Mouse (Mus musculus) forebrain, embryonic 11.5 days (tissue): ENCODE measurements at regions not wholly inside any gene's neighbourhood (a gene's known extent, or its start where the extent isn't known, plus 50 kb on each side); places are given as distances from the start of the nearest gene placed in this dataset.

Experiments used
- ATAC-seq: fragments of 200-750 bp; cut with Nextera tagmentation; replicated peaks from 2 replicates; pipeline ENCODE4 v1.8.0; 2017; ENCODE audit warnings: moderate TSS enrichment; ENCODE audit not compliant: low FRiP score
- DNase-seq: peaks from one replicate; pipeline ENCODE4 v3.0.0-alpha.2; 2017; ENCODE audit warnings: low spot score
- H3K27ac ChIP-seq: fragments of 300-500 bp; sonication (generic); 2 replicates; pipeline ENCODE4 v1.5.1; 2014; ENCODE audit warnings: low read depth, low read length
- H3K27me3 ChIP-seq: fragments of 300-500 bp; sonication (generic); 2 replicates; pipeline ENCODE4 v1.6.1; 2014; ENCODE audit warnings: mild to moderate bottlenecking, low read length, mixed read lengths; ENCODE audit not compliant: control insufficient read depth, insufficient read depth
- H3K36me3 ChIP-seq: fragments of 300-500 bp; sonication (generic); 2 replicates; pipeline ENCODE4 v1.6.1; 2014; ENCODE audit warnings: mild to moderate bottlenecking, low read length, moderate library complexity, mixed read lengths; ENCODE audit not compliant: control insufficient read depth, insufficient read depth
- H3K4me1 ChIP-seq: fragments of 300-500 bp; sonication (generic); replicated peaks from 2 replicates; pipeline ENCODE4 v1.6.1; 2014; ENCODE audit warnings: low read length, mixed read lengths; ENCODE audit not compliant: control insufficient read depth, insufficient read depth
- H3K4me2 ChIP-seq: fragments of 300-500 bp; sonication (generic); 2 replicates; pipeline ENCODE4 v1.6.1; 2014; ENCODE audit warnings: low read depth, mild to moderate bottlenecking, low read length, moderate library complexity, mixed read lengths; ENCODE audit not compliant: severe bottlenecking
- H3K4me3 ChIP-seq: fragments of 300-500 bp; sonication (generic); 2 replicates; pipeline ENCODE4 v1.5.1; 2014; ENCODE audit warnings: low read depth, low read length
- H3K9ac ChIP-seq: fragments of 300-500 bp; sonication (generic); 2 replicates; pipeline ENCODE4 v1.6.1; 2014; ENCODE audit warnings: low read length
- H3K9me3 ChIP-seq: fragments of 300-500 bp; sonication (generic); 2 replicates; pipeline ENCODE4 v1.6.1; 2016; ENCODE audit warnings: low read length, mixed read lengths; ENCODE audit not compliant: control insufficient read depth
- WGBS: fragments of 180-500 bp; shearing (Covaris S2); extraction: QIAGEN DNeasy Blood & Tissue Kit; methylation state at CpG from one replicate; pipeline ENCODE4 v1.1.7; 2014; 5-methylcytosine and 5-hydroxymethylcytosine counted together

DNA sequence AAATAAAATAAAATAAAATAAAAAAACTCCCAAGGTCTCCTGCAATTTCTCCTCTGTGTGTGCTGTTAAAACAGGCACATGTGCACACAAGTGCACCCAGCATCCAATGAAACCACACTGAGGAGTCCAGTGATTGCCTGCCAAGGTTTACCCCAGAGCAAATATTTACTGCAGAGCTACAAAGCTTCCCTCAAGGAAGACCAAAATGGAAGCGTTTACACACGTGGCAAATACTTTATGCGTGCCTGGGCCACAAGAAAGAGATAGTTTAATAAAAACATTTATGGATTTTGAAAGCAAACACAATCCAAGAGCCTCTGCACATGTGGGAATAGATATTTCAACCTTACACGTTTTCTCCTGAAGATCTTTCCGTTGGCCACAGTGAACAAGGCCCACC lies 265.4 kb upstream of the Nfe2l3 start:
- Histone ChIP-seq H3K27me3 (peaks cover 13% of the 10 kb centered on the region; the same call in 1 of the 2 replicates), H3K9me3 (no peaks in the 10 kb centered on the region), H3K9ac (no peak overlapping the region), H3K27ac (no peak overlapping the region), H3K36me3 (no peaks in the 10 kb centered on the region), H3K4me3 (no peak overlapping the region), H3K4me2 (no peak overlapping the region), H3K4me1 (peaks cover 7% of the 10 kb centered on the region)
- 85% methylated on average over 5 of the region's 5 CpGs for WGBS
- DNase-seq (no peak), ATAC-seq (no peak)

- H3K4me1 ChIP-seq, result peaks cover 7% of the 10 kb centered on the region
- under 1% methylated on average over 11 of the region's 11 CpGs for WGBS
- peak; percentile 92 for DNase-seq
- H3K27me3 ChIP-seq, result peaks cover 17% of the 10 kb centered on the region
- H3K36me3 ChIP-seq, result no peaks in the 10 kb centered on the region
- no peak overlapping the region for H3K9ac ChIP-seq
- ATAC-seq, result peak; percentile 40; the same call in 1 of the 2 replicates
- H3K9me3 ChIP-seq, result no peaks in the 10 kb centered on the region
- H3K4me2 ChIP-seq, result no peak overlapping the region
- no peak overlapping the region for H3K4me3 ChIP-seq
- no peak overlapping the region for H3K27ac ChIP-seq
These were observed 264.4 kb upstream of the Nfe2l3 start for GRCm38 (mm10) chr6:51168048-51168447.

DNA sequence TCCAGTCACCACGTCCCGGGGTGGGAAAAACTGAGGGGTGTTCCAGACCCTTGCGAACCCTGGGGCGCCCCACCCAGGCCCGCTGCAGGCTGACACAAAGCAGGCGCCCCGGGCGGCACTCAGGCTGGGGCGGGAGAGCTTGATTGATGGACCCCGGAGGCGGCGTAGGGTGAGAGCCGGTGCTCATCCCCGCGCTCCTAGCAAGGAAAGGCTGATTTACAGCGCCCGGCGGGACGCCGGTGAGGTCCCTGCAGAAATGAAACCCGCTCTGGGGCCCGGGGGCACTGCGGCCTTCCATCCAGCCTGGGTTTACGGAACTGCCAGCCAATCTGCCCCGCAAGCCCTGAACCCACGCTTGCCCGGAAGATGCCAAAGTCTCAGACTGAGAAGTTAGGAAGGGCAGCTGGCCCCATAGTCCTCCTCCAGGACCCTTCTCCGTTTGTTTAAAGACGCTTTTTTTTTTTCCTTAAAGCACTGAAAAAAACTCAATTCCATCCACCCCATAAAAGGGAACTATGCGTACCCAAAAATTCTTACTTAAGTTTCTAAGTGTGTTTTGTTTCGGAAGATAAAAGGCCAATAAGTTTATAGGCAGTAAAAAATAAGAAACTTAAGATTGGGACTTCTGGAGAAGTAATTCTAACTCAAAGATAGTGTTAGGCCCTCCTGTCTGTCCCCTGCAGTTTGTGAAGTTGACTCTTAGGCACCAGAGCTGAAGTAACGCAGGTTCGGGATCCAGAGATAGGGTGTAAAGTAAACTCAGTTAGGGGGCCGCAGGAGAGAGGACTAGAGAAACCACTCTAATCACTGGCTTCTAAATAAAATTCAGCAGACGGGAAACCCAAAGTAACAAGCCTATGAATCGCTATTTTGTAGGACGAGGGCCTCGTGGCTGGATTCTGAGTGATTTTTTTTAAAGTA lies 263.4 kb upstream of the Nfe2l3 start:
- Histone ChIP-seq H3K4me1 (peaks cover 7% of the 10 kb centered on the region), H3K9ac (peak overlapping the region; percentile 64), H3K4me2 (peak overlapping the region; percentile 53), H3K27ac (no peak overlapping the region), H3K27me3 (peaks cover 23% of the 10 kb centered on the region), H3K4me3 (peak overlapping the region; percentile 19), H3K36me3 (no peaks in the 10 kb centered on the region), H3K9me3 (no peaks in the 10 kb centered on the region)
- WGBS, result 3% methylated on average over 37 of the region's 38 CpGs
- ATAC-seq, result 0 out of 2 replicates have a peak, but pooled peaks have one; percentile 8
- peak; percentile 78 for DNase-seq

- ATAC-seq (no peak), DNase-seq (peak; percentile 66)
- Histone ChIP-seq H3K9me3 (no peaks in the 10 kb centered on the region), H3K36me3 (no peaks in the 10 kb centered on the region), H3K4me3 (peak overlapping the region; percentile 14; the same call in 1 of the 2 replicates), H3K27me3 (peaks cover 32% of the 10 kb centered on the region), H3K27ac (peak overlapping the region; percentile 60), H3K9ac (peak overlapping the region; percentile 41), H3K4me2 (peak overlapping the region; percentile 39; the same call in 1 of the 2 replicates), H3K4me1 (peaks cover 7% of the 10 kb centered on the region)
- WGBS, result 1% methylated on average over 22 of the region's 22 CpGs
These were observed 262.5 kb upstream of the Nfe2l3 start for GRCm38 (mm10) chr6:51169971-51170411.

GRCm38 (mm10) chr6:51170414-51170813 lies 262.1 kb upstream of the Nfe2l3 start:
- no peak overlapping the region; the same call in 1 of the 2 replicates for H3K9ac ChIP-seq
- no peaks in the 10 kb centered on the region for H3K36me3 ChIP-seq
- peak overlapping the region; percentile 60; the same call in 1 of the 2 replicates for H3K27ac ChIP-seq
- peak overlapping the region; percentile 39; the same call in 1 of the 2 replicates for H3K4me2 ChIP-seq
- H3K4me3 ChIP-seq, result 0 out of 2 replicates have a peak overlapping the region, but pooled peaks have one; percentile 14
- H3K9me3 ChIP-seq, result no peaks in the 10 kb centered on the region
- peaks cover 7% of the 10 kb centered on the region for H3K4me1 ChIP-seq
- peaks cover 35% of the 10 kb centered on the region for H3K27me3 ChIP-seq
- under 1% methylated on average over 11 of the region's 11 CpGs for WGBS
- peak; percentile 25; the same call in 1 of the 2 replicates for ATAC-seq
- DNase-seq, result peak; percentile 84

DNA sequence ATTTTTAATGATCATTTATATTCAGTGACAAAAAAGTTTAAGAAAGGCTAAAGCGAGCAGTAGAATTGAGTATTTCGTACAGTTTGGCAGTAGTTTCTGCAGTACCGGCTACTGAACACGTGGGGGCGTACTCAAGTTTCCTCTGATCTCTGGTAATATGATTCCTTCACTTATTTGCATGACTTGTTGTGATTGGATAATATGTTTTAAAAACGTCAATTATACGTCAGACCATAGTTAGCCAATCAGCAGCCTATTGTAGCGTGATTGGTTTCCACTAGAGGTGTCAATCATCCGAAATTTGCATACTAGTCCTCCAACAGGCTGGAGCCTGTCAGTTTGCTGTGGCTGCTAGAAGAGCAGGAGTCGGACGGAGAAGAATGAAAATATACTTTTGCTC lies 261.6 kb upstream of the Nfe2l3 start:
- H3K4me3 ChIP-seq, result no peak overlapping the region
- H3K4me1 ChIP-seq, result peaks cover 7% of the 10 kb centered on the region
- no peaks in the 10 kb centered on the region for H3K9me3 ChIP-seq
- peak; percentile 67 for DNase-seq
- no peak overlapping the region for H3K4me2 ChIP-seq
- 0% methylated on average over 11 of the region's 11 CpGs for WGBS
- H3K36me3 ChIP-seq, result no peaks in the 10 kb centered on the region
- no peak overlapping the region for H3K9ac ChIP-seq
- H3K27me3 ChIP-seq, result peaks cover 39% of the 10 kb centered on the region
- ATAC-seq, result peak; percentile 82
- no peak overlapping the region for H3K27ac ChIP-seq

DNA sequence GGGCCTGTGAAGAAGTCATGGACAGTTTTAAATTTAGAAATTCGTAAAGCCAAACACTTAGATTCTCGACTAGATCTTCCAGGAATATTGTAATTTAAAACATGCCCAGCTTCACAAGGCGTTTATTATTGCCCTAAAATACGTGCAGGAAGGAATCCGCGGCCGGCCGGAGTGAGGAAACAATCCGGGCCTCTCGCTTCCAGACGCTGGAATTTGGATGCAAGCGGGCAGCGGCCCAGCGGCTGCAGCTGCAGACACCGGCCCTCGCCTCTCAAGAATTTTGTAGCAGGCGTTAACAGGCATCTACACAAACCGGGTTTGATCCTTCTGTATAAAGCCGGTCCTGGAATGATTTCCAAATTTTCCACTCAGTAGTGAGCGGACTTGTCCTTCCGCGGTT lies 260.7 kb upstream of the Nfe2l3 start:
- no peak for ATAC-seq
- Histone ChIP-seq H3K4me2 (peak overlapping the region; percentile 13; the same call in 1 of the 2 replicates), H3K4me3 (0 out of 2 replicates have a peak overlapping the region, but pooled peaks have one; percentile 1), H3K36me3 (no peaks in the 10 kb centered on the region), H3K9me3 (no peaks in the 10 kb centered on the region), H3K27me3 (peaks cover 48% of the 10 kb centered on the region), H3K4me1 (peaks cover 7% of the 10 kb centered on the region), H3K27ac (no peak overlapping the region), H3K9ac (no peak overlapping the region)
- DNase-seq, result peak; percentile 79
- under 1% methylated on average over 22 of the region's 22 CpGs for WGBS

GRCm38 (mm10) chr6:51172331-51172791 lies 260.1 kb upstream of the Nfe2l3 start:
- Histone ChIP-seq H3K4me2 (peak overlapping the region; percentile 44), H3K9me3 (no peaks in the 10 kb centered on the region), H3K27me3 (peaks cover 53% of the 10 kb centered on the region), H3K36me3 (no peaks in the 10 kb centered on the region), H3K4me3 (peak overlapping the region; percentile 1; the same call in 1 of the 2 replicates), H3K4me1 (peaks cover 7% of the 10 kb centered on the region), H3K9ac (no peak overlapping the region; the same call in 1 of the 2 replicates), H3K27ac (no peak overlapping the region)
- DNase-seq, result peak; percentile 61
- ATAC-seq, result no peak
- 1% methylated on average over 12 of the region's 12 CpGs for WGBS
